8 mouse cellular contexts compared by ENCODE assay signal in the genomic region with DNA sequence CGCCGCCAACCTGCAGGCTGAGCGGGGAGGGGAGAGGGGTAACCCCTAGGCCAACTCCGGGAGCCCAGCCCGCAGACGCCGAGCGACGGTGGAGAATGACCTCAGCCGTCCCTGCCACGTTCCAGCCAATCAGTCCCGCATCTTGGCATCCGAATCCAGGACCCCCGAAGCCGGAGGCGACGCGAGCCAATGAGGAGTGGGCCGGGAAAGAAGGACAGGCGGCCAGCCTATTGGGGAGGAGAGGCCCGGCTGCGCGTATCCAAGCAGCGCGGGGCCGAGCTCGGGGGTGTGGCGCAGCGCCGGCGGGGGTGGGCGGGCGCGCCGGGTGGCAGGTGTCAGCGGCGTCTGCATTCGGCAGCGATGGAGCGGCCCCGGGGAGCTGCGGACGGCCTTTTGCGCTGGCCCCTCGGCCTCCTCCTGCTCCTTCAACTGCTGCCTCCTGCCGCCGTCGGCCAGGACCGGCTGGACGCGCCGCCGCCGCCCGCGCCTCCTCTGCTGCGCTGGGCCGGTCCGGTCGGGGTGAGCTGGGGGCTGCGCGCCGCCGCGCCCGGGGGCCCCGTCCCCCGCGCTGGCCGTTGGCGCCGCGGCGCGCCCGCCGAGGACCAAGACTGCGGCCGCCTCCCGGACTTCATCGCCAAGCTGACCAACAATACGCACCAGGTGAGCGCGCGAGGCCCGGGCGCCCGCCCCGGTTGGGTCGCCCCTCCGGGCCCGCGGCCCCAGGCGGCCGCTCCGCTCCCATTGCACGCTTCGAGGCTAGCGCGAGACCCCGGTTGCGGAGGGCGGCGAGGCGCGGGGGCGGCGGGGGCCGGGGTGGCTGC. TPM values are rescaled to one million over a fixed set of nuclear protein-coding genes. Genes with fewer than 3 reads are reported as not detected.
DNase-seq lines count a peak whose midpoint lies in the region; ATAC-seq and TF ChIP-seq lines count a peak whose summit lies in the region.

A gene (plus strand): TSS at position 302 of the 821 bp plus-strand sequence.

- peak within 1 kb of the TSS; percentile 52 for H3K4me2 ChIP-seq in forebrain, embryonic 14.5 days (ENCODE audit: low read length)
- peak within 1 kb of the TSS; percentile 82 for H3K4me2 ChIP-seq in liver, postnatal 0 days (ENCODE audit: low read depth, low read length)
- peak within 1 kb of the TSS; percentile 77 for H3K4me2 ChIP-seq in neural tube, embryonic 15.5 days

- H3K4me3 ChIP-seq in ES-Bruce4 (ENCODE audit: low read depth, low read length) = peak within 1 kb of the TSS; percentile 65
- H3K4me3 ChIP-seq in forebrain, embryonic 14.5 days (ENCODE audit: low read depth, low read length) = peak within 1 kb of the TSS; percentile 94
- peak within 1 kb of the TSS; percentile 68 for H3K4me3 ChIP-seq in liver, postnatal 0 days (ENCODE audit: low read depth, low read length)
- peak within 1 kb of the TSS; percentile 94 for H3K4me3 ChIP-seq in neural tube, embryonic 15.5 days (replicated peaks)

- TF ChIP-seq POLR2A in ES-Bruce4 (IDR thresholded peaks at IDR 0.05; ENCODE audit: insufficient read depth, low read length) = no peak

- ATAC-seq in cerebellum, adult (ENCODE audit: insufficient number of reproducible peaks, low FRiP score, low TSS enrichment) = peak; percentile 82
- ATAC-seq in forebrain, embryonic 14.5 days = peak; percentile 99
- peak; percentile 85 for ATAC-seq in liver, postnatal 0 days
- peak; percentile 98 for ATAC-seq in neural tube, embryonic 15.5 days (ENCODE audit: low FRiP score)

- under 1% methylated on average over 106 of the region's 109 CpGs for WGBS in forebrain, embryonic 14.5 days
- 3% methylated on average over 80 of the region's 109 CpGs for WGBS in liver, postnatal 0 days (ENCODE audit: insufficient replicate concordance)
- under 1% methylated on average over 89 of the region's 109 CpGs for WGBS in neural tube, embryonic 15.5 days

- intact Hi-C loops in heart, postnatal 10 days (cut with DNase I) = loop anchor here (5.0 kb wide), 1 partner anchor 278 kb away; a partner anchor contains a TSS

- no peak for TF ChIP-seq EP300 in ES-Bruce4 (IDR thresholded peaks at IDR 0.05; ENCODE audit: insufficient read depth, low read depth, low read length)
- TF ChIP-seq EP300 in liver, postnatal 0 days (IDR thresholded peaks at IDR 0.05; ENCODE audit: low read depth) = no peak

- no peak for TF ChIP-seq CTCF in ES-Bruce4 (IDR thresholded peaks at IDR 0.05; ENCODE audit: low read depth, low read length)
- no peak for TF ChIP-seq CTCF in liver, postnatal 0 days (IDR thresholded peaks at IDR 0.05; ENCODE audit: low read depth)

- no peaks in the 10 kb centered on the region for H3K36me3 ChIP-seq in ES-Bruce4 (ENCODE audit: control insufficient read depth, insufficient read depth, low read length, poor library complexity, severe bottlenecking)
- H3K36me3 ChIP-seq in forebrain, embryonic 14.5 days (ENCODE audit: control insufficient read depth, insufficient read depth, low read length) = no peaks in the 10 kb centered on the region
- peaks cover 7% of the 10 kb centered on the region for H3K36me3 ChIP-seq in liver, postnatal 0 days (replicated peaks; ENCODE audit: insufficient read depth, low read length)
- peaks cover 5% of the 10 kb centered on the region; the same call in 1 of the 2 replicates for H3K36me3 ChIP-seq in neural tube, embryonic 15.5 days

- no peak within 1 kb of the TSS for H3K27ac ChIP-seq in ES-Bruce4 (ENCODE audit: insufficient read depth, low read length)
- peak within 1 kb of the TSS; percentile 83 for H3K27ac ChIP-seq in forebrain, embryonic 14.5 days (ENCODE audit: low read depth, low read length)
- peak within 1 kb of the TSS; percentile 53; the same call in 1 of the 2 replicates for H3K27ac ChIP-seq in liver, postnatal 0 days (ENCODE audit: low read depth)
- peak within 1 kb of the TSS; percentile 84 for H3K27ac ChIP-seq in neural tube, embryonic 15.5 days (replicated peaks)

- peak; percentile 98 for DNase-seq in forebrain, embryonic 14.5 days (ENCODE audit: low spot score)
- DNase-seq in heart, postnatal 10 days = peak; percentile 88
- DNase-seq in kidney, postnatal 4 days = peak; percentile 89 to 94
- DNase-seq in liver, postnatal 0 days = peak; percentile 86
- DNase-seq in testis, postnatal 10 days (ENCODE audit: low spot score) = peak; percentile 84

- H3K4me1 ChIP-seq in ES-Bruce4 (ENCODE audit: control insufficient read depth, insufficient read depth, low read length) = no peaks in the 10 kb centered on the region
- H3K4me1 ChIP-seq in forebrain, embryonic 14.5 days (ENCODE audit: control insufficient read depth, insufficient read depth, low read length) = peaks cover 48% of the 10 kb centered on the region
- peaks cover 28% of the 10 kb centered on the region for H3K4me1 ChIP-seq in liver, postnatal 0 days (ENCODE audit: insufficient read depth)
- peaks cover 54% of the 10 kb centered on the region for H3K4me1 ChIP-seq in neural tube, embryonic 15.5 days

- H3K9me3 ChIP-seq in ES-Bruce4 (replicated peaks; ENCODE audit: control insufficient read depth, insufficient read depth, low read length, poor library complexity, severe bottlenecking) = no peaks in the 10 kb centered on the region
- H3K9me3 ChIP-seq in forebrain, embryonic 14.5 days (replicated peaks; ENCODE audit: control insufficient read depth, low read length) = no peaks in the 10 kb centered on the region
- H3K9me3 ChIP-seq in liver, postnatal 0 days (ENCODE audit: low read length) = no peaks in the 10 kb centered on the region
- no peaks in the 10 kb centered on the region for H3K9me3 ChIP-seq in neural tube, embryonic 15.5 days (replicated peaks)

- H3K27me3 ChIP-seq in ES-Bruce4 (ENCODE audit: control insufficient read depth, insufficient read depth, low read length, poor library complexity, severe bottlenecking) = no peaks in the 10 kb centered on the region
- H3K27me3 ChIP-seq in forebrain, embryonic 14.5 days (replicated peaks; ENCODE audit: control insufficient read depth, insufficient read depth, low read length) = no peaks in the 10 kb centered on the region
- no peaks in the 10 kb centered on the region for H3K27me3 ChIP-seq in liver, postnatal 0 days (ENCODE audit: insufficient read depth, low read length)
- H3K27me3 ChIP-seq in neural tube, embryonic 15.5 days (replicated peaks) = no peaks in the 10 kb centered on the region

- H3K9ac ChIP-seq in ES-Bruce4 (ENCODE audit: low read depth, poor library complexity, severe bottlenecking) = peak within 1 kb of the TSS; percentile 88
- peak within 1 kb of the TSS; percentile 96 for H3K9ac ChIP-seq in forebrain, embryonic 14.5 days (ENCODE audit: low read length)
- H3K9ac ChIP-seq in liver, postnatal 0 days (replicated peaks) = peak within 1 kb of the TSS; percentile 66
- H3K9ac ChIP-seq in neural tube, embryonic 15.5 days (replicated peaks) = peak within 1 kb of the TSS; percentile 97

RNA-seq across cellular contexts. Expression of the gene that starts here (rescaled TPM):
- polyA plus RNA-seq in ES-Bruce4 (2011; ENCODE audit: insufficient read depth, insufficient read length, low read depth, missing spikeins) = 21.5 and 25.6 TPM in 2 replicates
- polyA plus RNA-seq in forebrain, embryonic 14.5 days (2014; fragmentation: Nextera tagmentation; extraction: Ambion mirVana) = 16.0 and 16.6 TPM in 2 replicates
- 10 to 100 TPM; 24.3 to 26.9 TPM for total RNA-seq in heart, postnatal 10 days (2021)
- 3.0 and 3.7 TPM in 2 replicates for polyA plus RNA-seq in liver, postnatal 0 days (2015; fragmentation: Nextera tagmentation; extraction: Ambion mirVana)
- polyA plus RNA-seq in neural tube, embryonic 15.5 days (2015; fragmentation: Nextera tagmentation; extraction: Ambion mirVana) = 13.6 and 17.0 TPM in 2 replicates
